9 mouse cellular contexts compared by ENCODE assay signal in genomic region chr10:97712687-97713086, GRCm38 (mm10). TPM values are rescaled to one million over a fixed set of nuclear protein-coding genes. Genes with fewer than 3 reads are reported as not detected.
DNase-seq lines count a peak whose midpoint lies in the region; ATAC-seq and TF ChIP-seq lines count a peak whose summit lies in the region.
"Had no signal": no experiment of that assay in that cellular context is flagged by ENCODE, and none has a peak within 500 bp of the region (broad histone marks: within the 10 kb centered on the region; RNA-seq: fewer than 3 reads in every experiment).

No protein-coding gene starts in this region.

- TF ChIP-seq POLR2A in heart, adult 2 months (IDR thresholded peaks at IDR 0.05; ENCODE audit: insufficient read depth, low read depth, low read length) = no peak

- H3K4me1 ChIP-seq in heart, adult 2 months (ENCODE audit: control insufficient read depth, insufficient read depth, low read length) = no peaks in the 10 kb centered on the region
- H3K4me1 ChIP-seq in kidney, postnatal 0 days (replicated peaks; ENCODE audit: insufficient read depth, low read length) = no peaks in the 10 kb centered on the region
- no peaks in the 10 kb centered on the region for H3K4me1 ChIP-seq in midbrain, embryonic 16.5 days (ENCODE audit: control insufficient read depth, insufficient read depth, low read length)

- intact Hi-C loops in heart, adult 2 months (cut with DNase I) = loop anchor here (5.0 kb wide), 1 partner anchor 1370 kb away; no protein-coding TSS in a partner anchor

- H3K27me3 ChIP-seq in heart, adult 2 months (ENCODE audit: control insufficient read depth, insufficient read depth, low read length) = no peaks in the 10 kb centered on the region
- no peaks in the 10 kb centered on the region for H3K27me3 ChIP-seq in kidney, postnatal 0 days (ENCODE audit: insufficient read depth, low read length)
- H3K27me3 ChIP-seq in midbrain, embryonic 16.5 days (ENCODE audit: control insufficient read depth, insufficient read depth, low read depth, low read length) = no peaks in the 10 kb centered on the region

- H3K4me3 ChIP-seq in heart, adult 2 months = no peak overlapping the region
- no peak overlapping the region for H3K4me3 ChIP-seq in kidney, postnatal 0 days (replicated peaks; ENCODE audit: low read depth, low read length)
- H3K4me3 ChIP-seq in midbrain, embryonic 16.5 days (ENCODE audit: low read depth, low read length) = no peak overlapping the region

- no peak overlapping the region for H3K9ac ChIP-seq in heart, adult 2 months (ENCODE audit: low read depth, low read length)
- no peak overlapping the region for H3K9ac ChIP-seq in kidney, postnatal 0 days (ENCODE audit: low read depth, low read length)
- no peak overlapping the region for H3K9ac ChIP-seq in midbrain, embryonic 16.5 days (ENCODE audit: low read depth, low read length)

- no peaks in the 10 kb centered on the region for H3K79me2 ChIP-seq in heart, adult 2 months (replicated peaks; ENCODE audit: control insufficient read depth, insufficient read depth, low read length)

- 1% methylated on average over 5 of the region's 5 CpGs for WGBS in heart, adult 2 months
- WGBS in kidney, postnatal 0 days = 3% methylated on average over 5 of the region's 5 CpGs
- WGBS in midbrain, embryonic 16.5 days = 5% methylated on average over 5 of the region's 5 CpGs

- no peak for ATAC-seq in kidney, postnatal 0 days (replicated peaks; ENCODE audit: low FRiP score, low read depth)
- peak; percentile 85 for ATAC-seq in midbrain, embryonic 16.5 days
- no peak for ATAC-seq in inflammation-experienced regulatory T-cells, adult 6 months

- H3K4me2 ChIP-seq in kidney, postnatal 0 days (ENCODE audit: low read length) = no peak overlapping the region
- H3K4me2 ChIP-seq in midbrain, embryonic 16.5 days (ENCODE audit: low read length) = no peak overlapping the region

- DNase-seq in heart, adult 2 months = no peak
- DNase-seq in heart, adult 9 months (ENCODE audit: low spot score in 2 of 2) = no peak
- peak; percentile 17 for DNase-seq in urinary bladder, postnatal 25 days (ENCODE audit: low spot score)
- DNase-seq in urinary bladder, adult 18-20 months (ENCODE audit: low spot score in 2 of 2) = no peak
- DNase-seq in embryo, embryonic 11 days = peak; percentile 88
- peak; percentile 91 for DNase-seq in kidney, postnatal 0 days (ENCODE audit: low spot score)

- H3K9me3 ChIP-seq in kidney, postnatal 0 days (replicated peaks; ENCODE audit: low read length) = no peaks in the 10 kb centered on the region
- no peaks in the 10 kb centered on the region for H3K9me3 ChIP-seq in midbrain, embryonic 16.5 days (replicated peaks; ENCODE audit: control insufficient read depth, low read length, poor library complexity, severe bottlenecking)

- no peak overlapping the region for H3K27ac ChIP-seq in heart, adult 2 months
- H3K27ac ChIP-seq in kidney, postnatal 0 days = no peak overlapping the region
- H3K27ac ChIP-seq in midbrain, embryonic 16.5 days (ENCODE audit: low read length) = no peak overlapping the region

- TF ChIP-seq EP300 in heart, adult 2 months (IDR thresholded peaks at IDR 0.05; ENCODE audit: insufficient read depth, low read depth, low read length) = 0 out of 2 replicates have a peak, but pooled peaks have one; percentile 30

- H3K36me3 ChIP-seq in heart, adult 2 months (ENCODE audit: control insufficient read depth, insufficient read depth, low read length) = no peaks in the 10 kb centered on the region
- no peaks in the 10 kb centered on the region for H3K36me3 ChIP-seq in kidney, postnatal 0 days (ENCODE audit: insufficient read depth, low read length)
- H3K36me3 ChIP-seq in midbrain, embryonic 16.5 days (ENCODE audit: control insufficient read depth, insufficient read depth, low read length) = no peaks in the 10 kb centered on the region

- TF ChIP-seq CTCF in heart, adult 2 months (IDR thresholded peaks at IDR 0.05) = peak; percentile 97
- peak; percentile 93 for TF ChIP-seq CTCF in kidney, postnatal 0 days (IDR thresholded peaks at IDR 0.05; ENCODE audit: low read depth)

RNA-seq across cellular contexts. Expression of gene C030005K15Rik, which starts 13.9 kb away (rescaled TPM):
- total RNA-seq in heart, adult 2 months (2021) = not detected
- polyA plus RNA-seq in heart, adult 2 months (2012; rRNA removed) = not detected in 2 replicates
- not detected in 2 replicates for polyA plus RNA-seq in kidney, postnatal 0 days (2015; fragmentation: Nextera tagmentation; extraction: Ambion mirVana)
- not detected in 2 replicates for polyA plus RNA-seq in midbrain, embryonic 16.5 days (2015; fragmentation: Nextera tagmentation; extraction: Ambion mirVana)
- not detected for polyA plus RNA-seq in inflammation-experienced regulatory T-cells, adult 6 months (2017; shearing (Covaris generic))
- polyA plus RNA-seq: stomach, embryonic 16.5 days had no signal

RNA-seq across cellular contexts. Expression of gene Ccer1, which starts 19.8 kb away (rescaled TPM):
- not detected for total RNA-seq in heart, adult 2 months (2021)
- 0.15 TPM in 1 of 2 replicates, not detected in the other for polyA plus RNA-seq in heart, adult 2 months (2012; rRNA removed)
- polyA plus RNA-seq in kidney, postnatal 0 days (2015; fragmentation: Nextera tagmentation; extraction: Ambion mirVana) = not detected in 2 replicates
- polyA plus RNA-seq in midbrain, embryonic 16.5 days (2015; fragmentation: Nextera tagmentation; extraction: Ambion mirVana) = not detected in 2 replicates
- polyA plus RNA-seq in inflammation-experienced regulatory T-cells, adult 6 months (2017; shearing (Covaris generic)) = not detected
- polyA plus RNA-seq: stomach, embryonic 16.5 days had no signal

Comparison
In these comparisons a context has a peak if more than half of its experiments do, and no peak if none do; other contexts are left out.
1. DNase-seq: peak in urinary bladder, postnatal 25 days (single experiment), embryo, embryonic 11 days (single experiment) and kidney, postnatal 0 days (single experiment); none in heart, adult 2 months (0 of 2), heart, adult 9 months (0 of 2) and urinary bladder, adult 18-20 months (0 of 2).